Mouse (Mus musculus) urinary bladder, postnatal 4 days (tissue): ENCODE data around the gene Gpnmb.

Experiments
- DNase-seq, 2 experiments: peaks; one replicate each; pipeline ENCODE4 v3.0.0; 2021 to 2022; ENCODE audit warnings: low spot score in 2 of 2

The Gpnmb gene

DNA sequence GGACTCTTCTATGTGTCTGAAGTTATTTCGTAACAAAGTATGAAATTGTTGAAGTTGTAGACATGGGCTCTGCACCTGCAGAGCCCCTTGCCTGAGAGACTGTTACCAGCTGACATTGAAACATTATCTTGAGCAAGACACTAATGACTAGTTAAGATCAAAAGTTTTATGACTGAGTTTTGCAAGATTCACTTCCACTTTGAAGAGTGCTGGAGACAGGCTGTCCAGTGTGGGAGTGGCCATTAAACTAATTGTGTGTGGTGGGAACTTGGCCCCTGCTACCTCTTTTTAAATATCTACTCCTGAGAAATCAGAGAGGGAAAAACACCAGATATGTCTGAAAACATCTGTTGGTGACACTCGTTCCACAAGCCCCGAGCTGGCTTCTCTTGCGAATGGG, 5.1 kb upstream of the Gpnmb start:
- no peak for DNase-seq

DNA sequence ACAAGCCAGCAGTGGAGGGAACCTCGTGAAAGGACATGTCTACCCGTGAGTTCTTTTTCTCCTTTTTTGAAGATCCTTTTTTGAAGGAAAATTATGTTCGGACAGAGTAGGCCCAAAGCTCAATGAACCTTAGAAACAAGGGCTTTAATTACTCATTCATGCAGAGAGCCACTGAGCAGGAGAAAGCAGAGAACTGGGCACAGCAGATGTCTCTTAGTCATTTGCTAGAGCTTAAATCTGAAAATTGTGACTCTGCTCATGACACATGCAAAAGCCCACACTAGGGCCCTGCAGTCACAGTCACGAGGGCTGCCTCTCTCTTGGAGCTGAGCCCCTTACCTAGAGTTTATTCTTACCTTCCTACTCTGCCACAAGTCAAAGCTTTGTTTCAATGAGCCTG, 3.6 kb upstream of the Gpnmb start:
- DNase-seq: no peak

DNA sequence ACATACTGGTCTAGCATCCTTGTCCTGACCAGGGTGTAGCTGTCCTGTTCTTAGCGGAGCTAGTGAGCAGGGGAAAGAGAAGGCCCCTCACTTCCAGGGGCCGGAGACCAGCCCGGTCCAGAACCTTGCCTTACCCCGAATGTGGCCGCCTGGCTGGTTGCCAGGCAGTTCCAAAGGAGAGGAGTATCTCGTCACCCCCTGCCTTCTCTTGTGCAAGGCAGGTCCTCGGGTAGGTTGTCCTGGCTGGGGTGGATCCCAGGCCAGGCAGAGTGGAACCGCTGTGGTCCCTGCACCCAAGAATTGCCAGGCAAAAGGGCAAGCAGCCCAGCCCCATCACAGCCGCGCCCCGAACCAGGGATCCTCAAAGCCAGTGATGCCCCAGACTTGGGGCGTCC, 919 bp downstream of the Gpnmb start:
- DNase-seq: no peak

DNA sequence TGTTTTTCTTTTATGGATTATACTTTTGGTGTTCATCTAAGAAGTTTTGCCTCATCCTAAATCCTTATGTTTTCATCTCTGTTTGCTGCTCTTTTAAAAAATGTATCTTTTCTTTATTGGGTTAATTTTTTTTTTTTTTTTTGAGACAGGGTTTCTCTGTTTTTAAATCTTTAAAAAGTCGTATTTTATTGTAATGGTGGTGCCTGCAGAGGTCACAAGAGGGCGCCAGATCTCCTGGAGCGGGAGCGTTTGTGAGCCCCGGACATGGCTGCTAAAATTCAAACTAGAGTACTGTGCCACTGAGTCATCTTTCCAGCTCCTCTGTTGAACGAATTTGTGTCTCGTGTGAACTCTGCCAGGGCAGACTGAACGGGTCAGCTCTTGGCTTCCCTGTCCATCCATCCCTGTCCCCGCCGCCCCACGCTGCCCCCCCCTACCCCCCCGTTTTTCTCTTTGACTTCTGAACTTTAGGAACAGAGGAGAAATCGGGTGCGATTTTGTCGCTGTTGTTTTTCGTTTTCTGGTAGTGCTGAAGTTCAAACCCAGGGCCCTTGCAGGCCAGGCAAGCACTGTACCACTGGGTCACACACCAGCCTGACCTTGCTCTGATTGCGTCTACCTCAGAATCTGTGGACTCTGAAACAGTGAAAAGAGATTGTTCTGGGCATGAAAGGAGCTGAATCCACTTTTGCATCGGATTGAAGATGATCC, 3.3 kb downstream of the Gpnmb start:
- DNase-seq: peak; percentile 39 to 72

DNA sequence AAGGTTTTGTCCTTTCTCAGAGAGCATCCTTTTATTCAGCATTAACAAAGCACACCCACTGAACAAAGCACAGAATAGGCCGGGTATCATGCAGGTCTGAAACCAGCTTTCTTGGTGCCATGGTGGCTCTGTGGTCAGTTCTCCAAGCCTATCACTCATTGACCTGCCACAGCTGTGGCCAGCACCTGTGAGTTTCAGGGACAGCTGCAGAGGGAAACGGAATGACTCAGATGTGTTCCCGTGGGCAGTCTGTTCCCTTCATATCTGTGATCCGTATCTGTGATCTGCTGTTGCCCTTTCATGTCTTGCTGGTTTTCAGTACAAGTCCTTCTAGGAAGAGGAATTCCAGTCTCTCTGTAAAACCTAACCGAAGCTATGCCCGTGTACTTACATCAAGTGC, 10.2 kb downstream of the Gpnmb start:
- no peak for DNase-seq

DNA sequence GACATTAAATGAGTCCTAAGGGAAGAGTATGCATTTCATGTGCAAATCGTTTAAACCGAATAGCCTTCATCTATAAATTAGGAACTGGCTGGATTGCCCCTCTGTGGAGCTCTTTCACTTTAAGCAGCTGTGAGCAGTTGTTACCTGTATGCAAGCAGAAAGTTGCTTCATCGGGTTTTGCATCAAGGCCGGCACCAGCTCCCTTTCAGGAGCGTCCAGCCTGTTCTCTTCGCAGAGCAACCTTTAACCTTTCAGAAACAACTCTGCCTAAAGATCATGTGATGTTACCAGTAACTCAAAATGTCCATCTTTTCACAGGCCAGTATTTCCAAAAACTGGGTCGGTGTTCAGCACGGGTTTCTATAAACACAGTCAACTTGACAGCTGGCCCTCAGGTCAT, 10.6 kb downstream of the Gpnmb start:
- no peak for DNase-seq

DNA sequence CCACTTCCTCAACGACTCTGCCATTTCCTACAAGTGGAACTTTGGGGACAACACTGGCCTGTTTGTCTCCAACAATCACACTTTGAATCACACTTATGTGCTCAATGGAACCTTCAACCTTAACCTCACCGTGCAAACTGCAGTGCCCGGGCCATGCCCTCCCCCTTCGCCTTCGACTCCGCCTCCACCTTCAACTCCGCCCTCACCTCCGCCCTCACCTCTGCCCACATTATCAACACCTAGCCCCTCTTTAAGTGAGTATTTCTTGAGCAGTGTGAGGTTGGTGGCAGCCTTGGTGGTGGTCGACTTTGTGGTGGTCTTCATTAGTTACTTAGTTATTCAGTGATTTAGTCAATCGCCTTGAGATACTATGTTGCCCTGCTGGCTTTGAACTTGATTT, 11.5 kb downstream of the Gpnmb start:
- DNase-seq: no peak

DNA sequence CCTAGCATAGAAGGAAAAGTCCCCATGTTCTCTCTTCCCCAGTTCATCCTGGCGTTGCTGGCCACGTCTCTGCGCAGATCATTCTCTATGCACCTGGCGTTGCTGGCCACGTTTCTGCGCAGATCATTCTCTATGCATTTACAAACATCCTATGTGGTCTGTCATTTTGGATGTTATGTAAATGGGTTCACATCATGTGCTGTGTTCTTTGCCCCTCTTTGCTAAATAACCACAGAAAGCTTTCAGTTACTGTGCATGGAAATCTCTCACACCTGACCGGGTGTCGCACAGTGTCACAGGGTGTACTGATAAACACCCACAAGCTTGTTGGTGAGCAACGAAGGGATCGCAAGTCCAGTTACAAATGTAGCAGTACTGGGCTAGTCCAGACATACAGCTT, 12.0 kb downstream of the Gpnmb start:
- no peak for DNase-seq

DNA sequence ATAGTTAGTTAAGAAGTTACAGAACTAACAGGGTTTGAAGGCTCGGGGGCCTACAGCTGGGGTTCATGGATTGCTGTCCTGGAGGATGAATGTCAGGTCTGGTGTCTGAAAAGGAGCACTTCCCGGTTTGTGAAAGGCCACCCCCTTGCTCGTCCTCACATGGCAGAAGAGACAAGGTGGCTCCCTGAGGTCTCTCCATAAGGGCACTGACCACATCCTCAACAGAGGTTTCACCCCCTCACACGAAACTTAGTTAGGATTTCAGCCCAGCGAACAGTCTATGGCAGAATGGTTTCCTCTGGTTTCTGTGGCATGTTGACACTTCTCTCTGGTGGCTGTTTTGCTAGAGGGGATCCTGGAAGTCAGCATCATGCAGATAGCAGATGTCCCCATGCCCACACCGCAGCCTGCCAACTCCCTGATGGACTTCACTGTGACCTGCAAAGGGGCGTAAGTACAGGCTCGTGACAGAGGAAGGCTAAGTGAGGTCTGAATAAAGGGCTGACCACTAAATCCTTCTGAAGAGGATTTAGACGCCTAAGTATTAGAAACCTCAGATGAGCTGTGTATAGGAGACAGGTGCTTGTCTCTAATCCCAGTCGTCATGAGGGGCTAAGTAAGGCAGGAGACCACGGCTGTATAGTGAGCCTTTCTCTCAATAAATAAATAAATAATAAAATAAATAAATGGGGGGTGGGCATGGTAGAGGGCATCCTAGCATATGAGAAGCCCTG, 14.5 kb downstream of the Gpnmb start:
- no peak for DNase-seq

DNA sequence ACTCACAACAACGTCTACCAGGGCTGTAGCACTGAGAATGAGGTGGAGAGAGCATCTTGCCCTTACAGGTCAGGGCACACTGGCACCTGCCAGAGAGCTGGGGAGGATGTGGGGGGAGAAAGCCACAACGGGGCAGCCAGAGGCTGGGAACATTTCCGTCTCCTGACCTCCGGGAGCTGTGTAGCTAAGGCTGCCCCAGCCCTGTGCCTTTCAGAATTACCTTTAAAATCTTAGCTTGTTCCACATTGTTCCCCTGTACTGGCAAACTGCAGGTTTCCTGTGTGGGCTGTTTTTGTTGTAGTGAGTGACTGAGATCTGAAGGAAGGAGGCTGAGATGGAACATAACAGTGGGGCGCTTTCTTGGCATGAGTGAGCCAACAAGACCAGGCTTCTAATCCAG, 15.8 kb downstream of the Gpnmb start:
- no peak for DNase-seq

DNA sequence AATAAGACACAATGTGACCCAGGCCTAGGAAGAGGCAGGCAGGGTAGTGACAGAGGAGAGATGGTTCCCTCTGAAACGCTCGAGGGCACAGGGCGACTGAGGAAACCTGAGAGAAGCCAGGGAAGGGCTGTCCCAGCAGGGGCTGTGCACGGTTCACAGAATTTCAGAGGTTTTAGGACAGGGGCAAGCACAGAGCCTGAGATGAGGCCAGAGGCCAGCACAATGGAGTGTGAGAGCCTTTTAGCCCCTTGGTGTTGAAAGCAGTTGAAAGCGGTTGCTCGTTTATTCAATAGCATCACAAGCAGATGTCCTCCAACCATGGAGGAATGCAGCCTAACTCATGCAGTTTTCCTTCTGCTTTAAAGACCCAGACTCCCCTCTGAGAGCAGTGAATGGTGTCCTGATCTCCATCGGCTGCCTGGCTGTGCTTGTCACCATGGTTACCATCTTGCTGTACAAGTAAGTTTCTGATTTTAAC, 18.9 kb downstream of the Gpnmb start:
- DNase-seq: no peak

DNA sequence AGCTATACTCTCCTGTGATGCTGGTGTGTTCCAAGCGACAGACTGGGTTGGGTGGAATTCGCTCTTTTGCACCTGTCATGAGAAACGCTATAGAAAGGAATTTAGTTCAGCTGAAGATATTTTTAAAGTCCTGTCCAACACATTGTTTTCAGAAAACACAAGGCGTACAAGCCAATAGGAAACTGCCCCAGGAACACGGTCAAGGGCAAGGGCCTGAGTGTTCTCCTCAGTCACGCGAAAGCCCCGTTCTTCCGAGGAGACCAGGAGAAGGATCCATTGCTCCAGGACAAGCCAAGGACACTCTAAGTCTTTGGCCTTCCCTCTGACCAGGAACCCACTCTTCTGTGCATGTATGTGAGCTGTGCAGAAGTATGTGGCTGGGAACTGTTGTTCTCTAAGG, 19.7 kb downstream of the Gpnmb start:
- no peak for DNase-seq

DNA sequence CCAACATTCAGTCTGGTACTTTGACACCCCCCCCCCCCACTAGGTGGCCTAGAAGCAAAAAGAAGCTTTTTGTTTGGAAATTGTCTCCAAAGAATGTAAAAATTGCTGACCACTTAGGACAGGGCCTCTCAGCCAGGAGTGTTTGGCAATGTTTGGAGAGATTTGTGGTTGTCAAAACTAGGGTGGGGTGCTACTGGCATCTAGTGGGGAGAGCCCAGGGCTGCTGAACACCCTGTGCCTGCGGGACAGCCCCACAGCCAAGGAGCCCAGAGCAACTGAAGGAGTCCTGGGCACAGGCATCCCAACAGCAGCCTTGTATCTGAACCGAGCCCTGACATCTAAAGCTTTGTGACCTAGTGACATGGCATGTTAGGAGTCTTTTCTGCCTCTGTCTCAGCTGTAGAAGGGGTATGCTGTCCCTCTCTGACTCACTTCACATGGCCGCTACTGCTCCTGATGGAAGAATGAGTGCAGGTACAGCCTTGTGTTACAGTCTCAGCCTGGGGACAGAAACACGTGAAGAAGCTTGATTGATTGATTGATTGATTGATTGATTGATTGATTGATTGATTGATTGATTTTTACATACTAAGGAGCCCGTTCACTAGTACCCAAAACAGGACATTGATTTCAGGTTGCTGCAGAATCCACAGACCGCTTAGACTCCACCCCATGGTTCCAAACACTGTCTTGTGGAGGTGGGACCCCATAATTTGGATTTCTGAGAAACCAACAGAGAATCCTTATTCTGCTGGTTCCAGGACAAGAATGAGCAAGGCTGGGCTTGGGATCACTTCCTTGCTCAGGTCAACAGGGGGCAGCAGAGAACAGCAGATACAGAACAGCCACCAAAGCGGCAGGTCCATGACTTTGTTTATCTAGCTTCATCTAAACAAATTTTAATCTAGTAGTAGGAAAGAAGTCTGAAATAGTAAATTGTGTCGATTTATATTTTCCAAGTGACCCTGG, 21.0 kb downstream of the Gpnmb start:
- peak in 1 of 2 experiments; percentile 34 for DNase-seq

DNA sequence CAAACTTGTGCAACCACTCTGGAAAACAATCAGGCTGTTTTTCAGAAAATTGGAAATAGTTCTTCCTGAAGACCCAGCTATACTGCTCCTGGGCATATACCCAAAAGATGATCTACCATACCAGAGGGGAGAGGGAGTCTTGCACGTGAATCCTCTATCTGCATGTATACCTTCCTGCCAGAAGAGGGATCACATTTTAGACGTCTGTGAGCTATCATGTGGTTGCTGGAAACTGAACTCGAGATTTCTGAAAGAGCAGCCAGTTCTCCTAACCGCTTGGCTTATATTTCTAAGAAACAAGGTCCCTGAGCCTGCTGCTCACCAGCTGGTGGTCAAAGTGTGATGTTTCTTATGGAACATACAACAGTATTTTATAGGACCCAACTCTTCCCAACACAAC, 32.0 kb downstream of the Gpnmb start:
- DNase-seq: no peak

DNA sequence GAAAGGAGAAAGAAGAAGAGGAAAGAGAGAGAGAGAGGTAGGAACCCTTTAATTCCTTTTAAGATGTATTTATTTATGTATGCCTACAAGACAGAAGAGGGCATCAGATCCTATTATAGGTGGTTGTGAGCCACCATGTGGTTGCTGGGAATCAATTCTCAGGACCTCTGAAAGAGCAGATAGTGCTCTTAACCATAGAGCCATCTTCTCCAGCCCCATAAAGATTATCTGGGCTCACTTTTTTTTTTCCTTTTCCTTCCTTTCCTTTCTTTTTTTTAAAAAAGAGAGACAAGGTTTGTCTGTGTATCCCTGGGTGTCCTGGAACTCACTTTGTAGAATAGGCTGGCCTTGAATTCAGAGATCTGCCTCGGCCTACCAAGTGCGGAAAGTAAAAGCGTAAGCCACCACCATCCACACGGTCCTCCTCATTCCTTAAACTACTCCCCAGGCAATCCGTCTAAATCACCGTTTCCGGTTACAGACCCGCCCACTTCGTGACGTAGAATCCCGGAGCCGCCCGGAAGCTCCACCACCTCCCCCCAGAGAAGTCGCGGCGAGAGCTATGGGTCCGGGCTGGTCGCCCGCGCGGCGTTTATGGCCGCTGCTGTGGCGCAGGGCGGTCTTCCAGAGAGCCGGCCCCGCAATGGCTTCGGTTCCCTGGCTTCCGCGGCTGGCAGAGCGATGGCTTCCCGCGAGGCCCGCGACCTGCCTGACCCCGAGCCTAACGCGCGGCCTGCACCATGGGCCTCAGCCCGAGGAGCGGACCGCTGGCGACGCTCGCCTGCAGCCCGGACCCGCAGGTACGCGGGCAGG, 37.2 kb downstream of the Gpnmb start, which contains the start of gene Malsu1:
Gene Malsu1, plus strand, starts transcription at position 492 of the 813 bp plus-strand sequence.
- DNase-seq: peak; percentile 89 to 95

DNA sequence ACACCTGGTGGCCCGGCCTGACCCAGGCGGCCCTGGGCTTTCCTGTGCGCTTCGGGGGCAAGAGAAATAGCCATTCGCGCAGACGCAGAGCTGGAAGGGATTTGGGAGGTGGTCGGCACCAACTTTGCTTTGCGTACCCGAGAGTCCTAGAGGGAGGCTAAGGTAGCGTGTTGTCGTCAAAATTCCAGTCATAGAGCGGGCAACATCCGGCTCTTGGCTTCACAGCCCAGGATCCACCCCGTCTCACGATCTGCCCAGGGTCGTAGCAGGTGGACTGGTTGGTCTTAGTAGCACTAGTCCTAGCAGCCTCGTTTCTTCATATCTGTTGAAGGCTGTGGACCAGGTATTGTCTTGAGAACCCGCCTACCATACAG, 37.8 kb downstream of the Gpnmb start:
- DNase-seq: no peak

DNA sequence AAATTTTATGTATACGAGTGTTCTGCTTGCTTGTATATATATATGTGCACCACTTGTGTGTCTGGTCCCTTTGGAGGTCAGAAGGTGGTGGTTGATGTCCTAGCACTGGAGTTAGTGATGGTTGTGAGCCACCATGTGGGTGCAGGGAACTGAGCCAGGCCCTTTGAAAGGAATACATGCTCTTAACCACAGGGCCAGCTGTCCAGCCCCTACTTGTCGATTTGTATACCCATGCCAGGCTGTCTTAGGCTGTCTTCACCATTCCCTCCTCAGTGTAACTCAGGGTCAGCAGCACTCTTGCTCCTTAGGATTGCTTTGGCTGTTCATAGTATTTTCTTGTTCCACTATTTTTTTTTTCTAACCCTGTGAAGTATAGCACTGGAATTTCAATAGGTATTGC, 41.5 kb downstream of the Gpnmb start:
- DNase-seq: no peak

DNA sequence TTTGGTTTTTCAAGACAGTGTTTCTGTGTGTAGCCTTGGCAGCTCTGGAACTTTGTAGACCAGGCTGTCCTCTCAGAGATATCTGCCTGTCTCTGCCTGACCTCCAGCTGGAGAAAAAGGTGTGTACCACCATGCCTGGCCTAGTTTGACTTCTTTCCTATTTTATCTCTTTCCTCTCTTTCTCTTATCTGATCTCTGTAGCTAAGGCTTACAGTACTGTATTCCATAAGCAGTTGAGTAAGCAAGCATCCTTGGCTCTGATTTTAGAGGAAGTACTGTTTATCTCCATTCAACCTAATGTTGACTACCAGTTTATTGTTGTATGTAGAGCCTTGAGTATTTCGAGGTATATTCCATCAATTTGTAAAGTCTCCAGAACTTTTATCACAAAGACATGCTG, 43.0 kb downstream of the Gpnmb start:
- no peak for DNase-seq

DNA sequence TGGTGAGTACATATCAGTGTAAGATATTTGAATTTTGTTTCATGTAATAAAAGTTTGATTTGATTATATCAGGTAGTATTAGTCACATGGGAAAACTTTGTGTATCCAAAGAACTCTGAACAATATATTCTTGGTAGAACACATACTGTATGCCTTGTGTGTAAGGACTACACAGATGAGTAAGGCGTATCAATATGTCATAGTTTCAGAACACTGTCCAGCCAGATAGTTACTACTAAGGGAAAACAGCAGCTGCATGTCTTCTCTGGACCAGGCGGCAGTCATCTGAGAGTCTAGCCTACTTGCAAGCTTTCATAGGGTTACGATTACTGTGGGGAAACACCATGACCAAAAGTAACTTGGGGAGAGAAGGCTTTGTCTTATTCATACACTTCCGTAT, 46.7 kb downstream of the Gpnmb start:
- DNase-seq: no peak

DNA sequence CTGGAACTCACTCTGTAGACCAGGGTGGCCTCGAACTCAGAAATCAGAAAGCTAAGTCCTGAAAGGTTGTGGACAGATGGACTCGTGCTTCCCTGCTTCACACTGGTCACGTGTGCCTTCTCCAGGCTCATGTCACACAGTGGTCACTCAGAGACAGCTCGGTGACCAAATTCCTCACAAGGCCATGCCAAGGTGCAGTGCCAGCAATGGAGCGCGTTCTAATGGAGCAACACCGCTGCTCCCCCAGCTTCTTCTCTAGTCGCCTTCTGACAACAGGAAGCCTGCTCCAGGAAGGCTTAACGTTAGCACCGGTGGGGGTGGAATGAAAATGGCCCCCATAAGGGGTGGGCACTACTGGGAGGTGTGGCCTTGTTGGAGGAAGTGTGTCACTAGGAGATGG, 58.6 kb downstream of the Gpnmb start:
- DNase-seq: no peak

DNA sequence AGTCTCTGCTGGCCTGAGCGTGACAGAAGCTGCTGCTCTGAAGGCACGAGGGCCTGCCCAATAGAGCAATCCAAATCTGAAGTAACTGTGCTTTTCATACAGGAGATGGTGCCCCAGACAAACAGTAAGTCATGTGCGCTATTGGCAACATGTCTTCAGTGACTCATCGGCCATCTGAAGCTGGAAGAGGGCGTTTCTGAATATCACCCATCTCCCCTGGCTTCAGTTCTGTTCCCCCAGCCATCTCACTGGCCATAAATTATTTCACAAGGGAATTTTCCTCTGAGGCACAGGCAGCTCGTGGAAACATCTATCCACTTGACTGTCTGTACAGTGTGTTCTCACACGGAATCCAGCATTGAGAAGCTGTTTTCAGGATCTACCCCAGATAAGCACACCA, 60.1 kb downstream of the Gpnmb start:
- DNase-seq: peak in 1 of 2 experiments; percentile 42
